Mouse (Mus musculus): Measurements from ENCODE around the gene Tmod2. TPM values are rescaled to one million over a fixed set of nuclear protein-coding genes. Genes with fewer than 3 reads are reported as not detected.
"Not testable (repeated sequence)": the region's sequence is repeated elsewhere in the genome, so short reads cannot be mapped to it uniquely, and the experiment has no call there.

Gene Tmod2
- polyA plus RNA-seq, 1 experiment: not detected

DNA sequence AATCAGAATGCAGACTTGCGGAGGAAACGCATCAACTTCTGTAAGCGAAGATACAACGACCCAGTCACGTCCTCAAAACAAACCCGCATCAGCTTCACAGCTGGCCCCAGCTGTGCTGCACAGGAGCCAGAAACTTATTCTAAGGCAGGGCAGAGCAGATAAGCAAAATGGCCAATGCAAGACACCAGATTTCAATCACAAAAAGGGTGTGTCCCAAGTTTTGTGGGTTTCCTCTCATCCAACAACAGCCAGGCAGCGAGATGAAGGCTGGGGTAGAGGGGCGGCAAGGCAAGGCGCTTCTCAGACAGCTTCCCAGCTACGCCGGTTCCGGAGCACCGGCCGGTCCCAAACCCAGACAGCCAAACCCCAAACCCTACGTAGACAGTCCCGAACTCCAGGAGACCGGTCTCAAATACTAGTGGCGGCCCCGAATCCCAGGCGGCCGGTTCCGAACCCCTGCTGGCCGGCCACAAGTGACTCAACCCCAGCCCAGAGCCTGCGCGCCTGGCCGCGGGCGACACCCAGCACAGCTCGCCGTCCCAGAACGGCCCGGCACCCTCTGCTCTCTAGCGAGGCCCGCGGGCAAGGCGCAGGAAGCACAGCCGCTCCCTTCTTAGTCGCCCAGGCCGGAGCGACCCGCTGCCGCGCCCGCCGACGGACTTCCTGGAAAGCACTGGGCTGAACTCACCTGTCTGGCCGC lies 52.2 kb downstream of the Tmod2 start:
- peak overlapping the region; percentile 72 for H3K27ac ChIP-seq (ENCODE audit: insufficient read depth, low read depth, low read length)

DNA sequence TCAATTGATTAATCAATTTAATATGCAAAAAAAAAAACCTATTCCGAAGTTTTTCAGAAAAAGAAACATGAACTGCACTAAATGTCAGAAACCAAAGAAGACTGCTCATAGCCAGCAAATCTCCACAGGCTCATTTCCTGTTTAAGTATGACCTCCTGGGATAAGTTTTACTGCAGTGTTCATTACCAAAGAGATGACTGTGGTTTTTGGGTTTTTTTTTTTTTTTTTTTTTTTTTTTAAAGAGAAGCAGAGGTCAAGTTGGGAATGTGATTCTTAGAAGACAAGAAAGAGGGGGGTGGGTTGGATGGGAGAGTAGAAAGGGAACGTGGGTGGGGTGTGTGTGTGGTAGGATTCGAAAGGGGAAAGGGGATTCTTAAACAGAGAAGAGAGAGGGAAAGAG lies 52.8 kb downstream of the Tmod2 start:
- H3K4me1 ChIP-seq (ENCODE audit: control insufficient read depth, insufficient read depth, low read length): peaks cover 28% of the 10 kb centered on the region
- no peak for TF ChIP-seq CTCF (IDR thresholded peaks at IDR 0.05; ENCODE audit: low read depth, low read length)
- no peak for TF ChIP-seq POLR2A (IDR thresholded peaks at IDR 0.05; ENCODE audit: borderline replicate concordance, low read depth, low read length)
- H3K27ac ChIP-seq (ENCODE audit: insufficient read depth, low read depth, low read length): peak overlapping the region; percentile 72
- peak overlapping the region; percentile 91 for H3K4me3 ChIP-seq (ENCODE audit: insufficient read depth, low read length)

More for the DNA sequence above, 52.2 kb downstream of the Tmod2 start:
- TF ChIP-seq CTCF (IDR thresholded peaks at IDR 0.05; ENCODE audit: low read depth, low read length) (peak; percentile 20; the same call in 1 of the 2 replicates), POLR2A (IDR thresholded peaks at IDR 0.05; ENCODE audit: borderline replicate concordance, low read depth, low read length) (no peak)
- Histone ChIP-seq H3K4me3 (ENCODE audit: insufficient read depth, low read length) (peak overlapping the region; percentile 91), H3K4me1 (ENCODE audit: control insufficient read depth, insufficient read depth, low read length) (peaks cover 22% of the 10 kb centered on the region)

DNA sequence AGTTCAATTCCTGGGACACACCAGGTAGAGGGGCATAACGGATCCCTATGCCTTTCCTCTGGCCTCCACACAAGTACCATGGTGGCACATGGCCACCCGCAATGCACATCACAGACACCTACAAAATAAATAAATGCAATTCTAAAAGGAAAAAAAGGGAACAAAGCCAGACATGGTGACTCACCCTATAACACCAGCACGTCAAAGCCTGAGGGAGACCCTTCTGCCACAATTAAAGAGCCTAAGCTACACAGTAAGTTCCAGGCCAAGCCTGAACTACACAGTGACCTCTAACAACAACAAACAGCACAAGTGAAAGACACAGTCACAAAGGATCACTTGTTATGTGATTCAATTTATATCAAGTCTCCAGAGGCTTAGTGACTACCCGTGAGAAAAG lies 57.4 kb downstream of the Tmod2 start:
- no peak overlapping the region for H3K27ac ChIP-seq (ENCODE audit: insufficient read depth, low read depth, low read length)
- H3K4me3 ChIP-seq (ENCODE audit: insufficient read depth, low read length): no peak overlapping the region
- peaks cover 41% of the 10 kb centered on the region for H3K4me1 ChIP-seq (ENCODE audit: control insufficient read depth, insufficient read depth, low read length)
- no peak for TF ChIP-seq POLR2A (IDR thresholded peaks at IDR 0.05; ENCODE audit: borderline replicate concordance, low read depth, low read length)
- no peak for TF ChIP-seq CTCF (IDR thresholded peaks at IDR 0.05; ENCODE audit: low read depth, low read length)

DNA sequence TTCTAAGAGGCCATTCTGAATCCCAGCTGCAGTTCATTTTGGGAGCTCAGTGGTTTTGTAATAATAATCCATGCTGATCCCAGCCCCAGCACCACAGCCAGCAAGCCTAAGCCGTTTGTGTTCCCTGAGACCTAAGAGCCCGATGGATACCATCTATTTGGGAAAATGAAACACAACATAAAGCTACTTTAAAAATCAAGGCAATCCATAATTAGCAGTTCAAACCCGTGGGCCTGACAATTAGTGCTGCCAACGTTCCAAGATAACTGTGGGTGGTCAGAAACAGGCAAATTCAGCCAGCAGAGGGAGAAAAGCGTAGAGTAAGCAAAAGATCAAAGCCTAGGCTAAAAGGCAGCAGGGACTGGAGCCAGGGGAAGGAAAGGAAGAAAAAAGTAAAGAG lies 59.8 kb downstream of the Tmod2 start:
- Histone ChIP-seq H3K27ac (ENCODE audit: insufficient read depth, low read depth, low read length) (no peak overlapping the region), H3K4me3 (ENCODE audit: insufficient read depth, low read length) (no peak overlapping the region), H3K4me1 (ENCODE audit: control insufficient read depth, insufficient read depth, low read length) (peaks cover 50% of the 10 kb centered on the region)
- no peak for TF ChIP-seq POLR2A (IDR thresholded peaks at IDR 0.05; ENCODE audit: borderline replicate concordance, low read depth, low read length)
- no peak for TF ChIP-seq CTCF (IDR thresholded peaks at IDR 0.05; ENCODE audit: low read depth, low read length)

DNA sequence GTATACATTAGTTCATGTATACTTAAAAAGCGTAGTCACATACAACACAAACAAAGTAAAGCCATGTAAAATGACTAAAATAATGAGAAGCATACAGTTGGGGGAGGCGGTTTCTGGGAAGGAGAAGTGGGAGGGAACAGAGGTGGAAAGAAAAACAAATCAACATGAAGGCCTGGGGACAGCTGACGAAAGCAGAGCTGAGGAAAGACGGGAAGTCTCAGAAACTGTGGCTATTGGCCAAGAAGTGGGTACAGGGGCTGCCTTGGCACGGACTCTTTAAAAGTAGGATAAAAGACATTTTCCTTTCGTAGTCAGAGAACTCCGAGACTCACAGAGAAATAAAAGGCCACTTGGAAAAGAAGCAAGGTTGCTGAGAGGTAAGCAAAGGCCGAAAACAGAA lies 62.1 kb downstream of the Tmod2 start:
- TF ChIP-seq CTCF (IDR thresholded peaks at IDR 0.05; ENCODE audit: low read depth, low read length): no peak
- TF ChIP-seq POLR2A (IDR thresholded peaks at IDR 0.05; ENCODE audit: borderline replicate concordance, low read depth, low read length): no peak
- peaks cover 45% of the 10 kb centered on the region for H3K4me1 ChIP-seq (ENCODE audit: control insufficient read depth, insufficient read depth, low read length)
- H3K27ac ChIP-seq (ENCODE audit: insufficient read depth, low read depth, low read length): no peak overlapping the region

DNA sequence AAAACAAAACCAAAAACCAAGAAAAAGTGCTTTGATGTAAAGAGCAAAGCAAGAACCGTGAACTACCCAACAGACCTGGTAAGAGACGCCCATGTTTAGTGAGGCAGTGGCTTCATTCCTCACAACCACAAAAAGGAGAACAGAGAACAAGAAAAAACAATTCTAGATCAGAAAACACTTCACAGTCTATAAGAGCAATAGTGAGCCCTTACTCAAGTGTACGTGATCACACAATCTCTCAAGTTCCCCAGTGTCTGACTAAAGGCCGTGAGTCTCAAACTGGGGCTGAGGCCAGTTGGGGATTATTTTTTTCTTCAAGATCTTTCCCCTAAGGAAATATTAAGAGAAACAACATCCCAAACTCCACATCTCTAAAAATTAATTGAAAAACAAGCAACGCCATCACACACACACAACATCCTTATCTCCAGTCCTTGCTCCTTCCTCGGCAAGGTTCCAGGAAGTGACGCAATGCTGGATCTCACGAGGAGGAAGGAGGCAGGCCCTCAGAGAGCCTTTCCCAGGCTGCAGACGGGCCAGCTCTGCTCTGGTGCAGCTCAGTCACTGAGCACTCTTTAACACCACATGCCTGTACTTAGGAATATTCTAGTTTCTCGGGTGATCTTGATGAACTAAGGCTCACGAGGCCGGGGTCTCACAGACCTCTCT lies 64.1 kb downstream of the Tmod2 start:
- Histone ChIP-seq H3K27ac (ENCODE audit: insufficient read depth, low read depth, low read length) (peak overlapping the region; percentile 26; the same call in 1 of the 2 replicates), H3K4me1 (ENCODE audit: control insufficient read depth, insufficient read depth, low read length) (peaks cover 41% of the 10 kb centered on the region), H3K4me3 (ENCODE audit: insufficient read depth, low read length) (no peak overlapping the region)
- no peak for TF ChIP-seq POLR2A (IDR thresholded peaks at IDR 0.05; ENCODE audit: borderline replicate concordance, low read depth, low read length)
- TF ChIP-seq CTCF (IDR thresholded peaks at IDR 0.05; ENCODE audit: low read depth, low read length): no peak

More for the DNA sequence above, 62.1 kb downstream of the Tmod2 start:
- H3K4me3 ChIP-seq (ENCODE audit: insufficient read depth, low read length): no peak overlapping the region

DNA sequence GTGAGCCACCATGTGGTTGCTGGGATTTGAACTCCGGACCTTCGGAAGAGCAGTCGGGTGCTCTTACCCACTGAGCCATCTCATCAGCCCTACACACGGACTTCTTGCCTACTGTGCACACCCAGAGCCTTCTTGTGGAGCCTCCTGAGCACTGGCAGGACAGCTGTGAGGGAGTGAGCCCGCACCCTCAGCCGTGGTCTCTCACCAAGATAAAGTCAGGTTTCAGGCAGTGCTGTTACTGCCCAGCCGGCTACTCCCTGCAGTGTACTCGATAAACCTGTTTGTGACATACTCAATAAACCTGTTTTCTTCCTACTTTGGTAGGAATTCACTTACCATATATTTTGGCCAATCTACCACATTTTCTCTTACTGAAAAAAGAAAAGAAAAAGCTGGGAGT lies 65.6 kb downstream of the Tmod2 start:
- no peak overlapping the region for H3K27ac ChIP-seq (ENCODE audit: insufficient read depth, low read depth, low read length)
- TF ChIP-seq POLR2A (IDR thresholded peaks at IDR 0.05; ENCODE audit: borderline replicate concordance, low read depth, low read length) (no peak), CTCF (IDR thresholded peaks at IDR 0.05; ENCODE audit: low read depth, low read length) (no peak)

DNA sequence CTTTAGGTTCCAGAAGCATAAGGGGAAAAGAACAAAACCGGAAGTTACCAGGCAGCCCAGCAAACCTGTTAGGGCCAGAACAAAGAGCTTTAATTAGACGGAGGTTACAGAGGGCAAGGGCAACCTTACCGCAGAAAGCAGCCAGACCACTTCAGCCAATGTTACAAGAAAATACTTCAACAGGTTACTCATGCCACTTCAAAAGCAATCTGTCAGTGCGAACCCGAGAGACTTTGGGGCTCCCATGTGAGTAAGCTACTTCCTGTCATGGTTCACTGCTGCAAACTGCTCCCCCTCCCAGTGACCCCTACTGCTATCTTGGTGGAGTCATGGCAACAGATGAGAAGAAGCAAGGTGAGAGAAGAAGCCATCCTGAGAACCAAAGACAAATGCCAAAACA lies 69.6 kb downstream of the Tmod2 start:
- Histone ChIP-seq H3K27ac (ENCODE audit: insufficient read depth, low read depth, low read length) (peak overlapping the region; percentile 64), H3K4me3 (ENCODE audit: insufficient read depth, low read length) (peak overlapping the region; percentile 24; the same call in 1 of the 2 replicates), H3K4me1 (ENCODE audit: control insufficient read depth, insufficient read depth, low read length) (peaks cover 29% of the 10 kb centered on the region)
- TF ChIP-seq POLR2A (IDR thresholded peaks at IDR 0.05; ENCODE audit: borderline replicate concordance, low read depth, low read length) (no peak), CTCF (IDR thresholded peaks at IDR 0.05; ENCODE audit: low read depth, low read length) (no peak)

More for the DNA sequence above, 65.6 kb downstream of the Tmod2 start:
- H3K4me1 ChIP-seq (ENCODE audit: control insufficient read depth, insufficient read depth, low read length): peaks cover 50% of the 10 kb centered on the region
- no peak overlapping the region for H3K4me3 ChIP-seq (ENCODE audit: insufficient read depth, low read length)

DNA sequence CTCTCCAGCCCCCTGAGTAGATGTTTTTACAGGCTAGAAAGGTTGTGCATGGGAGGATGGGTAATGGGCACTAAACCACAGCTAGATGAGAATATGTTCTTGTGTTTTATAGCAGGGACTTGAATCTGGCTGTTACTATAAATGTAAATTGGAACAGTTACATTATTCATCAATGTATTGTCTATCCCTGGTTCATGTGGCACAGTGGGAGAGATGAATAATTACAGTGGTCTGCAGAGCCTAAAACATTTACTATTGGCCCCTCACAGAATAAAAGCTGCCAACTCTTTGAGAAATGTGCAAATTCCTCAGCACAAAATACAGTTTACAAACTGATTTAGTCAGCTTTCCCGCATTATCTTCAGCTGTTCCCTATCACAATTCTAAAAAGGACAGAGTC lies 74.7 kb downstream of the Tmod2 start:
- TF ChIP-seq POLR2A (IDR thresholded peaks at IDR 0.05; ENCODE audit: borderline replicate concordance, low read depth, low read length): no peak
- TF ChIP-seq CTCF (IDR thresholded peaks at IDR 0.05; ENCODE audit: low read depth, low read length): no peak
- no peak overlapping the region for H3K27ac ChIP-seq (ENCODE audit: insufficient read depth, low read depth, low read length)
- no peak overlapping the region for H3K4me3 ChIP-seq (ENCODE audit: insufficient read depth, low read length)
- H3K4me1 ChIP-seq (ENCODE audit: control insufficient read depth, insufficient read depth, low read length): peaks cover 11% of the 10 kb centered on the region

DNA sequence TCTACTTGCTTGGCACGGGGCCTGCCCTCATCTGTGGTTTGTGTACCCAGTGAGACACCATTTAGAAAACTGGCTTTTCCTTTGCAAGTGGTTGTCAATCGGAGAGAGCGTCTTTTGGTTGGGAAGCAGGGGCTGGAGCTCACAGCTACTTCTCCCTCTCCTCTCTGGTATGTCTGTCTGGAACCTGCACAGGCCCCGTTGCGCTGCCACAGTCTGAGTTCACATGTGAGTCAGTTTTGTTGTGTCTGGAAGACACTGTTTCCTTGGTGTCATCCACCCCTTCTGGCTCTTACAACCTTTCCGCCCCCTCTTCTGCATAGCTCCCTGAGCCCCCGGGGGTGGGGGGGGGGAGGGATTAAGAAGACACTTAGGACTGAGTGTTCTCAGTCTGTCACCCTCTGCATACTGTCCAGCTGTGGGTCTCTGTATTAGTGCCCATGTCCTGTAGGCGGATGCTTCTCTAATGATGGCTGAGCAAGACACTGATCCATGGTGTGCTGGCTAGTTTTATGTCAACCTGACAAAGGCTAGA lies 76.6 kb downstream of the Tmod2 start:
- TF ChIP-seq CTCF (IDR thresholded peaks at IDR 0.05; ENCODE audit: low read depth, low read length) (no peak), POLR2A (IDR thresholded peaks at IDR 0.05; ENCODE audit: borderline replicate concordance, low read depth, low read length) (no peak)
- Histone ChIP-seq H3K4me1 (ENCODE audit: control insufficient read depth, insufficient read depth, low read length) (peaks cover 11% of the 10 kb centered on the region), H3K27ac (ENCODE audit: insufficient read depth, low read depth, low read length) (no peak overlapping the region), H3K4me3 (ENCODE audit: insufficient read depth, low read length) (no peak overlapping the region)

DNA sequence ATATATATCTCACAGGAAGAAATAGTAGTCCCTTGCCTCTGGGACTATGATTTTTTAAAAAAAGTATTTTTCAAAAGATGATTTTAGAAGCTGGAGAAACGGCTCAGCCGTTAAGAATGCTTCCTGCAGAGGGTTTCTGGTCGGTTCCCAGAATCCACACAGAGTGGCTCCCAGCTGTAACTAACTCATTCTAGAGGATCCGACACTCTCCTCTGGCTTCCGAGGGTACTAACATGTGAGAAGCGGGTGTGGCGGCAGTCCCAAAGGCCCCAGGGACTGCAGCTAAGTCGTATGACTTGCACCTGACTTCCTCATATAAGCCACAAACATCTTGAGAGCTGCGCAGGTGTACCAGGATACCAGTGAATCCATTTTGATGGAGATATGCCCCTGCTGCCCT lies 78.1 kb downstream of the Tmod2 start:
- H3K4me1 ChIP-seq (ENCODE audit: control insufficient read depth, insufficient read depth, low read length): peaks cover 11% of the 10 kb centered on the region

More for the DNA sequence above, 78.1 kb downstream of the Tmod2 start:
- H3K27ac ChIP-seq (ENCODE audit: insufficient read depth, low read depth, low read length); H3K4me3 ChIP-seq (ENCODE audit: insufficient read depth, low read length): not testable (repeated sequence)

Data from bone marrow macrophage, adult 2 months (primary cell).